ENCODE assay signal across 14 mouse cellular contexts in the genomic region with DNA sequence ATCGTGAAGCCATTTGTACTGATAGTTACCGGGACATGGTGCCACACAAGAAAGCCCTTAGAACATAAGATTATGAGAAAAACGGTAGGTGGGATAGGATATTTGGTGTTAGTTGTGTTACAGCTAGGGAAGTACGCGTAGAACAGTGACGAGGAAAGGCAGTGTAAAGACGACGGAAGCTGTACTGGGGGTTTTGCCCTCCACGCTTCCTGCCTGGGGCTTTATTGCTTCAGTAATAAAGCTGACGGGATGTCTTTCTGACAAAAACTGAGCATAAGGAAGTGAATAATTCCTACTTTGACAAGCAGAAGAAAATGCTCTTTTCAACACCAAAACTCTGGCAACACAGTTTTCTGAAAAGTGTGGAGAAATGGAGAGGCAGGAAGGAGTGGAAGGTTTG.
DNase-seq lines count a peak whose midpoint lies in the region; ATAC-seq and TF ChIP-seq lines count a peak whose summit lies in the region.
"Had no signal": no experiment of that assay in that cellular context is flagged by ENCODE, and none has a peak within 500 bp of the region (broad histone marks: within the 10 kb centered on the region; RNA-seq: fewer than 3 reads in every experiment).

No protein-coding gene starts in this region.

- no peaks in the 10 kb centered on the region for H3K9me3 ChIP-seq in liver, embryonic 11.5 days (ENCODE audit: control insufficient read depth, low read length)
- no peaks in the 10 kb centered on the region for H3K9me3 ChIP-seq in hindbrain, embryonic 14.5 days (ENCODE audit: control insufficient read depth, low read length)
- H3K9me3 ChIP-seq: embryonic facial prominence, embryonic 10.5 days; heart, embryonic 15.5 days; limb, embryonic 13.5 days had no signal

- no peak for TF ChIP-seq POLR2A in liver, adult 2 months (IDR thresholded peaks at IDR 0.05; ENCODE audit: extremely low read depth, insufficient read depth, low read length)
- no peak for TF ChIP-seq POLR2A in small intestine, adult 2 months (IDR thresholded peaks at IDR 0.05; ENCODE audit: low read depth, low read length)
- no peak for TF ChIP-seq POLR2A in lung, adult 2 months (IDR thresholded peaks at IDR 0.05; ENCODE audit: borderline replicate concordance, extremely low read depth, low read depth, low read length)

- WGBS in liver, adult 2 months = 86% methylated on average over 10 of the region's 10 CpGs
- WGBS in liver, embryonic 11.5 days = 83% methylated on average over 10 of the region's 10 CpGs
- WGBS in small intestine, adult 2 months = 89% methylated on average over 10 of the region's 10 CpGs
- 85% methylated on average over 10 of the region's 10 CpGs for WGBS in hindbrain, embryonic 14.5 days
- WGBS in lung, adult 2 months = 85% methylated on average over 10 of the region's 10 CpGs

- no peak for TF ChIP-seq CTCF in liver, adult 2 months (IDR thresholded peaks at IDR 0.05; ENCODE audit: low read depth, low read length)
- TF ChIP-seq CTCF in small intestine, adult 2 months (IDR thresholded peaks at IDR 0.05; ENCODE audit: extremely low read depth, insufficient read length, insufficient replicate concordance, low read depth, low read length) = no peak
- no peak for TF ChIP-seq CTCF in lung, adult 2 months (IDR thresholded peaks at IDR 0.05; ENCODE audit: insufficient read depth, low read length)

- DNase-seq in liver, adult 2 months (ENCODE audit: extremely low read depth, low read depth, low spot score) = no peak
- no peak for DNase-seq in liver, embryonic 11.5 days (ENCODE audit: low spot score)
- peak; percentile 22 for DNase-seq in induced T-regulatory cell, adult 2 months (ENCODE audit: low read depth)
- no peak for DNase-seq in adrenal gland, postnatal 14 days
- no peak for DNase-seq in hindbrain, embryonic 14.5 days (ENCODE audit: low spot score)
- no peak for DNase-seq in lung, adult 2 months
- DNase-seq: adrenal gland, postnatal 36 days; cerebellum, adult 2 months; gastrocnemius, postnatal 10 days had no signal

- H3K79me2 ChIP-seq in liver, adult 2 months (ENCODE audit: control insufficient read depth, insufficient read depth, low read length) = no peaks in the 10 kb centered on the region

- H3K27ac ChIP-seq in liver, adult 2 months (replicated peaks; ENCODE audit: insufficient read depth, low read depth, low read length) = peak overlapping the region; percentile 97
- no peak overlapping the region for H3K27ac ChIP-seq in liver, embryonic 11.5 days (ENCODE audit: low read depth, low read length)
- H3K27ac ChIP-seq in small intestine, adult 2 months (ENCODE audit: insufficient read depth, low read depth, low read length) = 0 out of 2 replicates have a peak overlapping the region, but pooled peaks have one; percentile 13
- H3K27ac ChIP-seq in hindbrain, embryonic 14.5 days = no peak overlapping the region
- H3K27ac ChIP-seq: embryonic facial prominence, embryonic 10.5 days; heart, embryonic 15.5 days had no signal

- H3K4me3 ChIP-seq in liver, adult 2 months (ENCODE audit: insufficient read depth, low read depth, low read length) = no peak overlapping the region
- H3K4me3 ChIP-seq in liver, embryonic 11.5 days (ENCODE audit: low read depth, low read length) = no peak overlapping the region
- H3K4me3 ChIP-seq in small intestine, adult 2 months (ENCODE audit: low read depth, low read length) = no peak overlapping the region
- H3K4me3 ChIP-seq in hindbrain, embryonic 14.5 days (replicated peaks; ENCODE audit: low read length) = no peak overlapping the region
- H3K4me3 ChIP-seq in lung, adult 2 months (replicated peaks; ENCODE audit: extremely low read depth, low read depth, low read length) = no peak overlapping the region
- H3K4me3 ChIP-seq: embryonic facial prominence, embryonic 10.5 days; heart, embryonic 15.5 days; limb, embryonic 13.5 days had no signal

- peaks cover 50% of the 10 kb centered on the region for H3K4me1 ChIP-seq in liver, adult 2 months (ENCODE audit: control insufficient read depth, insufficient read depth, low read length)
- peaks cover 8% of the 10 kb centered on the region; the same call in 1 of the 2 replicates for H3K4me1 ChIP-seq in liver, embryonic 11.5 days (replicated peaks; ENCODE audit: control insufficient read depth, insufficient read depth, low read length)
- peaks cover 22% of the 10 kb centered on the region for H3K4me1 ChIP-seq in small intestine, adult 2 months (ENCODE audit: control insufficient read depth, insufficient read depth, insufficient read length, low read length)
- H3K4me1 ChIP-seq in hindbrain, embryonic 14.5 days (replicated peaks; ENCODE audit: control insufficient read depth, insufficient read depth, low read length) = peaks cover 13% of the 10 kb centered on the region
- H3K4me1 ChIP-seq in lung, adult 2 months (ENCODE audit: control insufficient read depth, insufficient read depth, low read length) = peaks cover 10% of the 10 kb centered on the region

- no peak overlapping the region for H3K9ac ChIP-seq in liver, adult 2 months (ENCODE audit: low read depth, low read length)
- H3K9ac ChIP-seq in liver, embryonic 11.5 days (ENCODE audit: low read depth, low read length) = no peak overlapping the region
- H3K9ac ChIP-seq in hindbrain, embryonic 14.5 days = no peak overlapping the region
- H3K9ac ChIP-seq: heart, embryonic 15.5 days; limb, embryonic 13.5 days had no signal

- no peak for ATAC-seq in liver, embryonic 11.5 days (replicated peaks; ENCODE audit: low FRiP score)
- peak; percentile 49 for ATAC-seq in activated CD4-positive, CD25-positive, alpha-beta regulatory T cell, adult 4 months
- ATAC-seq in hindbrain, embryonic 14.5 days (ENCODE audit: low FRiP score) = no peak

- no peak overlapping the region for H3K4me2 ChIP-seq in liver, embryonic 11.5 days
- H3K4me2 ChIP-seq in hindbrain, embryonic 14.5 days (replicated peaks) = no peak overlapping the region
- H3K4me2 ChIP-seq: heart, embryonic 15.5 days; limb, embryonic 13.5 days had no signal

- H3K27me3 ChIP-seq in liver, adult 2 months (ENCODE audit: control insufficient read depth, insufficient read depth, low read length) = no peaks in the 10 kb centered on the region
- no peaks in the 10 kb centered on the region for H3K27me3 ChIP-seq in liver, embryonic 11.5 days (replicated peaks; ENCODE audit: control insufficient read depth, insufficient read depth, low read length)
- no peaks in the 10 kb centered on the region for H3K27me3 ChIP-seq in small intestine, adult 2 months (ENCODE audit: control insufficient read depth, insufficient read depth, low read length)
- H3K27me3 ChIP-seq in hindbrain, embryonic 14.5 days (ENCODE audit: control insufficient read depth, insufficient read depth, low read length) = no peaks in the 10 kb centered on the region
- H3K27me3 ChIP-seq: heart, embryonic 15.5 days; limb, embryonic 13.5 days had no signal

- H3K36me3 ChIP-seq in liver, adult 2 months (ENCODE audit: control insufficient read depth, insufficient read depth, low read length) = no peaks in the 10 kb centered on the region
- peaks cover 5% of the 10 kb centered on the region; the same call in 1 of the 2 replicates for H3K36me3 ChIP-seq in liver, embryonic 11.5 days (ENCODE audit: control insufficient read depth, insufficient read depth, low read length)
- H3K36me3 ChIP-seq in small intestine, adult 2 months (ENCODE audit: control insufficient read depth, insufficient read depth, low read length) = peaks cover 26% of the 10 kb centered on the region
- no peaks in the 10 kb centered on the region for H3K36me3 ChIP-seq in hindbrain, embryonic 14.5 days (replicated peaks; ENCODE audit: control insufficient read depth, insufficient read depth)

Comparison
In these comparisons a context has a peak if more than half of its experiments do, and no peak if none do; other contexts are left out.
1. H3K27ac ChIP-seq: peak in liver, adult 2 months (single experiment) and small intestine, adult 2 months (single experiment); none in liver, embryonic 11.5 days (single experiment) and hindbrain, embryonic 14.5 days (single experiment).